Mouse (Mus musculus): ENCODE measurements around the gene Ltf.

DNA sequence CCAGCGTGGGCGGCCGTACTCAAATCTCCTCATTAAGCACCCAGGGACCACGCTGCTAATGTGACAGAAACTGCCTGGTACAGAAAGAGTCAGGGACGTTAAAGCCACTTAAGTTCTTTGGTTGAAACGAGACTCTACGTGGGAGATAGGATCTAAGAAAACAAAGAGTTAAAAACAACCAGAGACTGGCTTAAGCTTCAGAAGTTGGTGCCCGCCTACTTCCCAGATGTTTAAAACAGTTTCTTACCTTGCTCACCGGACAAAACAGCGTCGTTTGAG lies 37.4 kb downstream of the Ltf start:
- TF ChIP-seq CTCF (IDR thresholded peaks at IDR 0.05; ENCODE audit: low read depth, low read length) (no peak), POLR2A (IDR thresholded peaks at IDR 0.05; ENCODE audit: borderline replicate concordance, low read depth, low read length) (no peak)
